Mouse (Mus musculus): ENCODE results near the gene Phactr2. TPM values are rescaled to one million over a fixed set of nuclear protein-coding genes. Genes with fewer than 3 reads are reported as not detected.
A peak's percentile ranks its signal among the peaks of the same experiment; 100 is the strongest.

The Phactr2 gene
- polyA plus RNA-seq, 1 experiment from 2014 or later: 18.8 TPM

GRCm38 (mm10) chr10:13171461-13171860, 302.8 kb downstream of the Phactr2 start:
- ATAC-seq (ENCODE audit: insufficient read depth, low FRiP score, low TSS enrichment): no peak
- no peak overlapping the region for H3K9ac ChIP-seq (ENCODE audit: low read length)
- H3K27me3 ChIP-seq (ENCODE audit: control insufficient read depth, insufficient read depth, low read length): no peaks in the 10 kb centered on the region
- no peak for DNase-seq (ENCODE audit: low spot score)
- H3K4me2 ChIP-seq (ENCODE audit: low read depth): no peak overlapping the region
- H3K4me1 ChIP-seq (ENCODE audit: control insufficient read depth, insufficient read depth, low read length): peaks cover 9% of the 10 kb centered on the region; the same call in 1 of the 2 replicates
- H3K27ac ChIP-seq (ENCODE audit: low read depth, low read length): no peak overlapping the region
- no peak overlapping the region for H3K4me3 ChIP-seq (ENCODE audit: low read depth, low read length)
- 71% methylated on average over 2 of the region's 2 CpGs for WGBS
- no peaks in the 10 kb centered on the region for H3K9me3 ChIP-seq (ENCODE audit: control insufficient read depth, low read length)
- no peaks in the 10 kb centered on the region for H3K36me3 ChIP-seq (ENCODE audit: control insufficient read depth, insufficient read depth, low read length)

- Histone ChIP-seq H3K27ac (ENCODE audit: low read depth, low read length) (0 out of 2 replicates have a peak overlapping the region, but pooled peaks have one; percentile 8), H3K27me3 (ENCODE audit: control insufficient read depth, insufficient read depth, low read length) (no peaks in the 10 kb centered on the region), H3K4me3 (ENCODE audit: low read depth, low read length) (no peak overlapping the region), H3K36me3 (ENCODE audit: control insufficient read depth, insufficient read depth, low read length) (no peaks in the 10 kb centered on the region), H3K4me2 (ENCODE audit: low read depth) (no peak overlapping the region), H3K9ac (ENCODE audit: low read length) (no peak overlapping the region), H3K4me1 (ENCODE audit: control insufficient read depth, insufficient read depth, low read length) (peaks cover 9% of the 10 kb centered on the region; the same call in 1 of the 2 replicates), H3K9me3 (ENCODE audit: control insufficient read depth, low read length) (no peaks in the 10 kb centered on the region)
- ATAC-seq (ENCODE audit: insufficient read depth, low FRiP score, low TSS enrichment) (no peak), DNase-seq (ENCODE audit: low spot score) (peak; percentile 18)
- 44% methylated on average over 12 of the region's 12 CpGs for WGBS
These were observed 303.3 kb downstream of the Phactr2 start for GRCm38 (mm10) chr10:13170739-13171448.

GRCm38 (mm10) chr10:13168461-13168860, 305.8 kb downstream of the Phactr2 start:
- H3K36me3 ChIP-seq (ENCODE audit: control insufficient read depth, insufficient read depth, low read length): no peaks in the 10 kb centered on the region
- peaks cover 9% of the 10 kb centered on the region; the same call in 1 of the 2 replicates for H3K4me1 ChIP-seq (ENCODE audit: control insufficient read depth, insufficient read depth, low read length)
- no peak overlapping the region for H3K27ac ChIP-seq (ENCODE audit: low read depth, low read length)
- ATAC-seq (ENCODE audit: insufficient read depth, low FRiP score, low TSS enrichment) (no peak), DNase-seq (ENCODE audit: low spot score) (no peak)
- H3K4me2 ChIP-seq (ENCODE audit: low read depth): no peak overlapping the region
- H3K9ac ChIP-seq (ENCODE audit: low read length): no peak overlapping the region
- H3K9me3 ChIP-seq (ENCODE audit: control insufficient read depth, low read length): no peaks in the 10 kb centered on the region
- no peak overlapping the region for H3K4me3 ChIP-seq (ENCODE audit: low read depth, low read length)
- H3K27me3 ChIP-seq (ENCODE audit: control insufficient read depth, insufficient read depth, low read length): no peaks in the 10 kb centered on the region
- WGBS: 93% methylated on average over 5 of the region's 5 CpGs

GRCm38 (mm10) chr10:13162031-13162430, 312.2 kb downstream of the Phactr2 start:
- Histone ChIP-seq H3K36me3 (ENCODE audit: control insufficient read depth, insufficient read depth, low read length) (no peaks in the 10 kb centered on the region), H3K4me1 (ENCODE audit: control insufficient read depth, insufficient read depth, low read length) (no peaks in the 10 kb centered on the region), H3K4me2 (ENCODE audit: low read depth) (no peak overlapping the region), H3K9ac (ENCODE audit: low read length) (no peak overlapping the region), H3K4me3 (ENCODE audit: low read depth, low read length) (no peak overlapping the region), H3K27me3 (ENCODE audit: control insufficient read depth, insufficient read depth, low read length) (no peaks in the 10 kb centered on the region), H3K27ac (ENCODE audit: low read depth, low read length) (no peak overlapping the region), H3K9me3 (ENCODE audit: control insufficient read depth, low read length) (no peaks in the 10 kb centered on the region)
- WGBS: 85% methylated on average over 4 of the region's 4 CpGs
- DNase-seq (ENCODE audit: low spot score) (no peak), ATAC-seq (ENCODE audit: insufficient read depth, low FRiP score, low TSS enrichment) (no peak)

GRCm38 (mm10) chr10:13160913-13161312, 313.3 kb downstream of the Phactr2 start:
- DNase-seq (ENCODE audit: low spot score) (no peak), ATAC-seq (ENCODE audit: insufficient read depth, low FRiP score, low TSS enrichment) (no peak)
- H3K4me3 ChIP-seq (ENCODE audit: low read depth, low read length): no peak overlapping the region
- no peaks in the 10 kb centered on the region for H3K36me3 ChIP-seq (ENCODE audit: control insufficient read depth, insufficient read depth, low read length)
- no peaks in the 10 kb centered on the region for H3K4me1 ChIP-seq (ENCODE audit: control insufficient read depth, insufficient read depth, low read length)
- H3K9ac ChIP-seq (ENCODE audit: low read length): no peak overlapping the region
- H3K27me3 ChIP-seq (ENCODE audit: control insufficient read depth, insufficient read depth, low read length): no peaks in the 10 kb centered on the region
- WGBS: 93% methylated on average over 4 of the region's 4 CpGs
- no peak overlapping the region for H3K27ac ChIP-seq (ENCODE audit: low read depth, low read length)
- H3K9me3 ChIP-seq (ENCODE audit: control insufficient read depth, low read length): no peaks in the 10 kb centered on the region
- H3K4me2 ChIP-seq (ENCODE audit: low read depth): no peak overlapping the region

Other genes with a start within 250 kb of the Phactr2 start
- 24.9 and 25.1 TPM in 2 replicates for gene Fuca2, start 25.1 kb upstream of the Phactr2 start, polyA plus RNA-seq (2014; fragmentation: Nextera tagmentation; extraction: Ambion mirVana)
- 3.0 and 4.0 TPM in 2 replicates for gene Adat2, start 78.5 kb upstream of the Phactr2 start, polyA plus RNA-seq (2014; fragmentation: Nextera tagmentation; extraction: Ambion mirVana)
- gene Pex3, start 78.7 kb upstream of the Phactr2 start, polyA plus RNA-seq (2014; fragmentation: Nextera tagmentation; extraction: Ambion mirVana): 30.0 and 30.9 TPM in 2 replicates